Mouse (Mus musculus): ENCODE measurements around the gene Atp4a. TPM values are rescaled to one million over a fixed set of nuclear protein-coding genes. Genes with fewer than 3 reads are reported as not detected.

Atp4a gene
- polyA plus RNA-seq (2011; ENCODE audit: insufficient read depth, insufficient read length, low read depth, missing spikeins) = 1.4 and 1.6 TPM in 2 replicates

- TF ChIP-seq EP300 (IDR thresholded peaks at IDR 0.05; ENCODE audit: insufficient read depth, low read depth, low read length) = no peak
- H3K27ac ChIP-seq (ENCODE audit: insufficient read depth, low read length) = no peak within 1 kb of the TSS
- H3K36me3 ChIP-seq (ENCODE audit: control insufficient read depth, insufficient read depth, low read length, poor library complexity, severe bottlenecking) = no peaks in the 10 kb centered on the region
- no peak within 1 kb of the TSS for H3K9ac ChIP-seq (ENCODE audit: low read depth, poor library complexity, severe bottlenecking)
- no peaks in the 10 kb centered on the region for H3K9me3 ChIP-seq (replicated peaks; ENCODE audit: control insufficient read depth, insufficient read depth, low read length, poor library complexity, severe bottlenecking)
- no peaks in the 10 kb centered on the region for H3K4me1 ChIP-seq (ENCODE audit: control insufficient read depth, insufficient read depth, low read length)
- H3K27me3 ChIP-seq (ENCODE audit: control insufficient read depth, insufficient read depth, low read length, poor library complexity, severe bottlenecking) = no peaks in the 10 kb centered on the region; the same call in 1 of the 2 replicates
- no peak within 1 kb of the TSS for H3K4me3 ChIP-seq (ENCODE audit: low read depth, low read length)
These were observed at the start of gene Atp4a for GRCm38 (mm10) chr7:30711942-30712341. TSS of gene Atp4a (plus strand) at chr7:30712209.

- Histone ChIP-seq H3K27me3 (ENCODE audit: control insufficient read depth, insufficient read depth, low read length, poor library complexity, severe bottlenecking) (no peaks in the 10 kb centered on the region), H3K36me3 (ENCODE audit: control insufficient read depth, insufficient read depth, low read length, poor library complexity, severe bottlenecking) (no peaks in the 10 kb centered on the region; the same call in 1 of the 2 replicates), H3K9ac (ENCODE audit: low read depth, poor library complexity, severe bottlenecking) (peak within 1 kb of the TSS; percentile 24), H3K9me3 (replicated peaks; ENCODE audit: control insufficient read depth, insufficient read depth, low read length, poor library complexity, severe bottlenecking) (no peaks in the 10 kb centered on the region), H3K27ac (ENCODE audit: insufficient read depth, low read length) (no peak within 1 kb of the TSS), H3K4me1 (ENCODE audit: control insufficient read depth, insufficient read depth, low read length) (no peaks in the 10 kb centered on the region), H3K4me3 (ENCODE audit: low read depth, low read length) (peak within 1 kb of the TSS; percentile 70)
- TF ChIP-seq EP300 (IDR thresholded peaks at IDR 0.05; ENCODE audit: insufficient read depth, low read depth, low read length) (no peak), CTCF (IDR thresholded peaks at IDR 0.05; ENCODE audit: low read depth, low read length) (no peak), POLR2A (IDR thresholded peaks at IDR 0.05; ENCODE audit: insufficient read depth, low read length) (no peak)
These were observed 47.3 kb upstream of the Atp4a start, which contains the start of gene Haus5 for GRCm38 (mm10) chr7:30664529-30665200. TSS of gene Haus5 (minus strand) at chr7:30664994.

GRCm38 (mm10) chr7:30665321-30665720 lies 46.7 kb upstream of the Atp4a start:
- no peak overlapping the region for H3K27ac ChIP-seq (ENCODE audit: insufficient read depth, low read length)

DNA sequence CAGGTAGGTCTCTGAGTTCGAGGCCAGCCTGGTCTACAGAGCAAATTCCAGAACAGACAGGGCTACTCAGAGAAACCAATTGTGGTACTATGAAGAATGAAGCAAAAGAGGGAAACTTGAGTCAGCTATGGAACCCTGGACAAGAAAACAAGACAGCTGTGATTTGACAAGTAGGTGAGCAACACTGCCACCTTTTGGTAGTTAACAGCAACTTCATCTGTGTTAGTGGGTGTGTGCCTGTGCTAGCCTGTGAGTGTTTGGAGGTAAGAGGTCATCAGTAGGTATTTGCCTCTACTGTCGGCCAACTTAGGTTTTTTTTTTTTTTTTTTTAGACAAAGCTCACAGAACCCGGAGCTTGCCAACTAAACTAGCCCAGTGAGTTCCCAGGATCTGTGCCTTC lies 42.8 kb upstream of the Atp4a start:
- no peak overlapping the region for H3K4me3 ChIP-seq (ENCODE audit: low read depth, low read length)
- TF ChIP-seq POLR2A (IDR thresholded peaks at IDR 0.05; ENCODE audit: insufficient read depth, low read length) = no peak
- H3K27ac ChIP-seq (ENCODE audit: insufficient read depth, low read length) = no peak overlapping the region
- H3K9ac ChIP-seq (ENCODE audit: low read depth, poor library complexity, severe bottlenecking) = no peak overlapping the region
- H3K27me3 ChIP-seq (ENCODE audit: control insufficient read depth, insufficient read depth, low read length, poor library complexity, severe bottlenecking) = no peaks in the 10 kb centered on the region
- no peaks in the 10 kb centered on the region for H3K9me3 ChIP-seq (replicated peaks; ENCODE audit: control insufficient read depth, insufficient read depth, low read length, poor library complexity, severe bottlenecking)
- no peaks in the 10 kb centered on the region for H3K4me1 ChIP-seq (ENCODE audit: control insufficient read depth, insufficient read depth, low read length)
- H3K36me3 ChIP-seq (ENCODE audit: control insufficient read depth, insufficient read depth, low read length, poor library complexity, severe bottlenecking) = no peaks in the 10 kb centered on the region

More at GRCm38 (mm10) chr7:30665321-30665720, 46.7 kb upstream of the Atp4a start:
- Histone ChIP-seq H3K9me3 (replicated peaks; ENCODE audit: control insufficient read depth, insufficient read depth, low read length, poor library complexity, severe bottlenecking) (no peaks in the 10 kb centered on the region), H3K9ac (ENCODE audit: low read depth, poor library complexity, severe bottlenecking) (peak overlapping the region; percentile 24), H3K27me3 (ENCODE audit: control insufficient read depth, insufficient read depth, low read length, poor library complexity, severe bottlenecking) (no peaks in the 10 kb centered on the region), H3K4me3 (ENCODE audit: low read depth, low read length) (peak overlapping the region; percentile 70), H3K36me3 (ENCODE audit: control insufficient read depth, insufficient read depth, low read length, poor library complexity, severe bottlenecking) (no peaks in the 10 kb centered on the region; the same call in 1 of the 2 replicates), H3K4me1 (ENCODE audit: control insufficient read depth, insufficient read depth, low read length) (no peaks in the 10 kb centered on the region)
- TF ChIP-seq EP300 (IDR thresholded peaks at IDR 0.05; ENCODE audit: insufficient read depth, low read depth, low read length) (no peak), POLR2A (IDR thresholded peaks at IDR 0.05; ENCODE audit: insufficient read depth, low read length) (no peak), CTCF (IDR thresholded peaks at IDR 0.05; ENCODE audit: low read depth, low read length) (no peak)

DNA sequence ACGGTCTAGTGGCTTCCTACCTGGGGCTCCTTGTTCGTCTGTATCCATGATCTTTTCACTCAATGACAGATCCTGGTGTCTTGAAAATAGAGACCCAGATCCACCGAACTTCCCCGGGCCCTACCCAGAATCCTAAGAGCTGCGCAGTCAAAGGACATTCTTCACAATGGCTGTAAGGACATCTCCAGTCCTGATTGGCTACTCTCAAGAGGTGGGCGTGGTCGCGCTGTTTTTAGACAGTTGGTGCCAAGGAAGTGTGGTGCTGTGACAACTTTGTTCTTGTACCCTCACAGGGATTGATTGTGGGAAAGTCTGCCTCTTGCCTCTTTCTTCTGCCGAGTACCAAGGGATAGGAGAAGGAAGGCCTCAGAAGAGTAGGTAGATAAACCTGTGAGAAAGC lies 40.5 kb upstream of the Atp4a start, which contains the start of gene Pmis2:
Gene Pmis2, minus strand, starts transcription at position 126 of the 400 bp plus-strand sequence.
- Histone ChIP-seq H3K36me3 (ENCODE audit: control insufficient read depth, insufficient read depth, low read length, poor library complexity, severe bottlenecking) (no peaks in the 10 kb centered on the region), H3K9ac (ENCODE audit: low read depth, poor library complexity, severe bottlenecking) (no peak within 1 kb of the TSS), H3K27me3 (ENCODE audit: control insufficient read depth, insufficient read depth, low read length, poor library complexity, severe bottlenecking) (no peaks in the 10 kb centered on the region), H3K9me3 (replicated peaks; ENCODE audit: control insufficient read depth, insufficient read depth, low read length, poor library complexity, severe bottlenecking) (no peaks in the 10 kb centered on the region), H3K27ac (ENCODE audit: insufficient read depth, low read length) (no peak within 1 kb of the TSS), H3K4me1 (ENCODE audit: control insufficient read depth, insufficient read depth, low read length) (no peaks in the 10 kb centered on the region), H3K4me3 (ENCODE audit: low read depth, low read length) (no peak within 1 kb of the TSS; the same call in 1 of the 2 replicates)
- TF ChIP-seq CTCF (IDR thresholded peaks at IDR 0.05; ENCODE audit: low read depth, low read length) (no peak), POLR2A (IDR thresholded peaks at IDR 0.05; ENCODE audit: insufficient read depth, low read length) (no peak), EP300 (IDR thresholded peaks at IDR 0.05; ENCODE audit: insufficient read depth, low read depth, low read length) (no peak)

DNA sequence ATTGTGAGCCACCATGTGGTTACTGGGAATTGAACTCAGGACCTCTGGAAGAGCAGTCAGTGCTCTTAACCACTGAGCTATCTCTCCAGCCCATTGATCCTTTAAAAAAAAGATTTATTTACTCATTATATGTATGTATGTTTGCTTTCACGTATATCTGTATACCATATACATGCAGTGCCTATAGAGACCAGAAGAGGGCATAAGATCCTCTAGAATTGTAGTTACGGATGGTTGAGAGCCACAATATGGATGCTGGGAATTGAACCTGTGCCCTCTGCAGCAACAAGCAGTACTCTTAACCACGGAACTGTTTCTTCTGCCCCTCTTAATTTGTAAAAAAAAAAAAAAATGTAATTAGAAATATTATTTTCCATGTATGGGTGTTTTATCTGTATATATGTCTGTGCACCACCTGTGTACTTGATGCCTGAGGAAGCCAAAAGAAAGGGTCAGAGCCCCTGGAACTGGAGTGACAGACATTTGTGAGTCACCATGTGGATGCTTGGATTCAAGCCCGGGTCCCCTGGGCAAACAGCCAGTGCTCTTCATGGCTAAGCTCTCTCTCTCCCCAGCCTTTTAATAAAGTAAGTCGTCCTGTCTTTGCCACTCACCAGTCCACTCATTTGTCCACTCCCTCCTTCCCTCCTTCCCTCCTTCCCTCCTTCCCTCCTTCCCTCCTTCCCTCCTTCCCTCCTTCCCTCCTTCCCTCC lies 33.6 kb upstream of the Atp4a start:
- Histone ChIP-seq H3K4me3 (ENCODE audit: low read depth, low read length) (no peak overlapping the region), H3K9ac (ENCODE audit: low read depth, poor library complexity, severe bottlenecking) (no peak overlapping the region), H3K9me3 (replicated peaks; ENCODE audit: control insufficient read depth, insufficient read depth, low read length, poor library complexity, severe bottlenecking) (no peaks in the 10 kb centered on the region), H3K27ac (ENCODE audit: insufficient read depth, low read length) (no peak overlapping the region), H3K36me3 (ENCODE audit: control insufficient read depth, insufficient read depth, low read length, poor library complexity, severe bottlenecking) (no peaks in the 10 kb centered on the region), H3K27me3 (ENCODE audit: control insufficient read depth, insufficient read depth, low read length, poor library complexity, severe bottlenecking) (no peaks in the 10 kb centered on the region; the same call in 1 of the 2 replicates), H3K4me1 (ENCODE audit: control insufficient read depth, insufficient read depth, low read length) (no peaks in the 10 kb centered on the region)
- TF ChIP-seq CTCF (IDR thresholded peaks at IDR 0.05; ENCODE audit: low read depth, low read length) (peak; percentile 9), EP300 (IDR thresholded peaks at IDR 0.05; ENCODE audit: insufficient read depth, low read depth, low read length) (no peak)
